Mouse (Mus musculus) MEL (cell line): ENCODE measurements at regions not wholly inside any gene's neighbourhood (a gene's known extent, or its start where the extent isn't known, plus 50 kb on each side); places are given as distances from the start of the nearest gene placed in this dataset.

Experiments
- DNase-seq: peaks from one replicate; pipeline ENCODE4 v3.0.0; 2011; ENCODE audit warnings: low read depth, low spot score
- H3K27ac ChIP-seq: 2 replicates; pipeline ENCODE4 v1.5.1; 2012; ENCODE audit warnings: low read depth, mild to moderate bottlenecking, control low read depth, low read length, moderate library complexity; ENCODE audit not compliant: control insufficient read depth
- H3K27me3 ChIP-seq, 2 experiments: fragments of 150-350 bp in 1 of 2; sonication (generic) in 1 of 2; 2 replicates each; pipeline ENCODE4 v1.6.1; 2012; ENCODE audit warnings: low read length in 2 of 2, mild to moderate bottlenecking in 2 of 2, improper control_type of control experiment in 1 of 2, moderate library complexity in 1 of 2; ENCODE audit not compliant: insufficient read depth in 2 of 2, control insufficient read depth in 1 of 2
- H3K36me3 ChIP-seq, 2 experiments: 2 replicates each; pipeline ENCODE4 v1.6.1; 2012 to 2014; ENCODE audit warnings: low read length in 2 of 2, improper control_type of control experiment in 1 of 2, inconsistent platforms in 1 of 2, mild to moderate bottlenecking in 1 of 2; ENCODE audit not compliant: insufficient read depth in 2 of 2, control insufficient read depth in 1 of 2
- H3K4me1 ChIP-seq, 2 experiments: fragments of 150-350 bp in 1 of 2; sonication (generic) in 1 of 2; 2 replicates each; pipeline ENCODE4 v1.6.1; 2012; ENCODE audit warnings: low read length in 2 of 2, improper control_type of control experiment in 1 of 2, mild to moderate bottlenecking in 1 of 2; ENCODE audit not compliant: insufficient read depth in 2 of 2, control insufficient read depth in 1 of 2
- H3K4me3 ChIP-seq, 2 experiments: fragments of 150-350 bp in 1 of 2; sonication (generic) in 1 of 2; 2 replicates each; pipeline ENCODE4 v1.5.1; 2012; ENCODE audit warnings: low read depth in 2 of 2, low read length in 2 of 2, mild to moderate bottlenecking in 2 of 2, moderate library complexity in 2 of 2, control low read depth in 1 of 2, improper control_type of control experiment in 1 of 2; ENCODE audit not compliant: control insufficient read depth in 1 of 2, insufficient read depth in 1 of 2
- H3K79me2 ChIP-seq: 2 replicates; pipeline ENCODE4 v1.6.1; 2012; ENCODE audit warnings: mild to moderate bottlenecking, low read length, moderate library complexity; ENCODE audit not compliant: control insufficient read depth, poor library complexity, insufficient read depth
- H3K9ac ChIP-seq: 2 replicates; pipeline ENCODE4 v1.6.1; 2012; ENCODE audit warnings: low read depth, mild to moderate bottlenecking, control low read depth, low read length, moderate library complexity; ENCODE audit not compliant: control insufficient read depth, poor library complexity, severe bottlenecking
- H3K9me3 ChIP-seq: fragments of 150-350 bp; sonication (generic); replicated peaks from 2 replicates; pipeline ENCODE4 v1.6.1; 2012; ENCODE audit warnings: mild to moderate bottlenecking, low read length, improper control_type of control experiment, moderate library complexity; ENCODE audit not compliant: insufficient read depth
- BHLHE40 ChIP-seq: IDR thresholded peaks from 2 replicates; pipeline ENCODE4 v1.6.1; 2012; ENCODE audit warnings: low read depth, mild to moderate bottlenecking, inconsistent platforms, low read length, improper control_type of control experiment, borderline replicate concordance
- CHD1 ChIP-seq: IDR thresholded peaks from 2 replicates; pipeline ENCODE4 v1.6.1; 2012; ENCODE audit warnings: low read depth, mild to moderate bottlenecking, inconsistent platforms, low read length, improper control_type of control experiment
- E2F4 ChIP-seq: IDR thresholded peaks from 2 replicates; pipeline ENCODE4 v1.6.1; 2011; ENCODE audit warnings: low read depth, low read length, improper control_type of control experiment, borderline replicate concordance
- ELF1 ChIP-seq: IDR thresholded peaks from 2 replicates; pipeline ENCODE4 v1.6.1; 2014; ENCODE audit warnings: low read depth, mild to moderate bottlenecking, inconsistent platforms, low read length, improper control_type of control experiment, moderate library complexity
- GABPA ChIP-seq: IDR thresholded peaks from 2 replicates; pipeline ENCODE4 v1.6.1; 2012; ENCODE audit warnings: low read depth, mild to moderate bottlenecking, inconsistent platforms, low read length, improper control_type of control experiment, moderate library complexity
- GATA1 ChIP-seq: IDR thresholded peaks from 2 replicates; pipeline ENCODE4 v1.6.1; 2011; ENCODE audit warnings: low read depth, low read length, improper control_type of control experiment
- HCFC1 ChIP-seq: IDR thresholded peaks from 2 replicates; pipeline ENCODE4 v1.6.1; 2012; ENCODE audit warnings: low read depth, mild to moderate bottlenecking, inconsistent platforms, low read length, improper control_type of control experiment, moderate library complexity
- MAX ChIP-seq: IDR thresholded peaks from 2 replicates; pipeline ENCODE4 v1.6.1; 2011; ENCODE audit warnings: low read length, improper control_type of control experiment
- MYB ChIP-seq: IDR thresholded peaks from 2 replicates; pipeline ENCODE4 v1.6.1; 2011; ENCODE audit warnings: mild to moderate bottlenecking, low read depth, low read length, improper control_type of control experiment
- MYC ChIP-seq: IDR thresholded peaks from 2 replicates; pipeline ENCODE4 v1.6.1; 2011; ENCODE audit warnings: low read depth, mild to moderate bottlenecking, low read length, improper control_type of control experiment, moderate library complexity
- POLR2AphosphoS2 ChIP-seq: IDR thresholded peaks from 2 replicates; pipeline ENCODE4 v1.6.1; 2011; ENCODE audit warnings: low read length, improper control_type of control experiment
- POLR2AphosphoS5 ChIP-seq: IDR thresholded peaks from 2 replicates; pipeline ENCODE4 v1.6.1; 2012; ENCODE audit warnings: low read depth, borderline replicate concordance, mild to moderate bottlenecking, inconsistent platforms, low read length, moderate library complexity, mixed read lengths
- RAD21 ChIP-seq: IDR thresholded peaks from 2 replicates; pipeline ENCODE4 v1.6.1; 2011; ENCODE audit warnings: mild to moderate bottlenecking, low read depth, low read length, improper control_type of control experiment
- RCOR1 ChIP-seq: IDR thresholded peaks from 2 replicates; pipeline ENCODE4 v1.6.1; 2012; ENCODE audit warnings: low read depth, mild to moderate bottlenecking, inconsistent platforms, low read length, improper control_type of control experiment
- SIN3A ChIP-seq: IDR thresholded peaks from 2 replicates; pipeline ENCODE4 v1.6.1; 2012; ENCODE audit warnings: low read length, improper control_type of control experiment, inconsistent platforms
- SMC3 ChIP-seq: IDR thresholded peaks from 2 replicates; pipeline ENCODE4 v1.6.1; 2011; ENCODE audit warnings: low read depth, low read length, improper control_type of control experiment
- TAL1 ChIP-seq: IDR thresholded peaks from 2 replicates; pipeline ENCODE4 v1.6.1; 2012; ENCODE audit warnings: mild to moderate bottlenecking, inconsistent platforms, low read length, moderate library complexity, mixed read lengths
- UBTF ChIP-seq: IDR thresholded peaks from 2 replicates; pipeline ENCODE4 v1.6.1; 2012; ENCODE audit warnings: low read depth, mild to moderate bottlenecking, inconsistent platforms, low read length, improper control_type of control experiment, moderate library complexity, borderline replicate concordance; ENCODE audit not compliant: insufficient read depth
- USF1 ChIP-seq: IDR thresholded peaks from 2 replicates; pipeline ENCODE4 v1.6.1; 2014; ENCODE audit warnings: low read depth, mild to moderate bottlenecking, inconsistent platforms, low read length, improper control_type of control experiment, moderate library complexity
- ZC3H11A ChIP-seq: IDR thresholded peaks from 2 replicates; pipeline ENCODE4 v1.6.1; 2012; ENCODE audit warnings: low read depth, mild to moderate bottlenecking, inconsistent platforms, low read length, improper control_type of control experiment
- ZNF384 ChIP-seq: IDR thresholded peaks from 2 replicates; pipeline ENCODE4 v1.6.1; 2012; ENCODE audit warnings: low read depth, mild to moderate bottlenecking, inconsistent platforms, low read length, improper control_type of control experiment

- Histone ChIP-seq H3K27me3 (no peaks in the 10 kb centered on the region), H3K36me3 (no peaks in the 10 kb centered on the region), H3K4me1 (no peaks in the 10 kb centered on the region), H3K4me3 (no peak overlapping the region), H3K9ac (no peak overlapping the region), H3K27ac (no peak overlapping the region), H3K79me2 (no peaks in the 10 kb centered on the region), H3K9me3 (no peaks in the 10 kb centered on the region)
- DNase-seq = no peak
- TF ChIP-seq MYC (no peak), GATA1 (no peak)
Observed at GRCm38 (mm10) chr4:11876009-11876408, 105.1 kb downstream of the Gm10604 start.

- Histone ChIP-seq H3K4me3 (no peak overlapping the region), H3K9me3 (no peaks in the 10 kb centered on the region), H3K36me3 (no peaks in the 10 kb centered on the region), H3K79me2 (no peaks in the 10 kb centered on the region), H3K4me1 (no peaks in the 10 kb centered on the region), H3K27ac (no peak overlapping the region), H3K9ac (no peak overlapping the region), H3K27me3 (no peaks in the 10 kb centered on the region; a peak in 1 of 4 replicates)
- no peak for DNase-seq
- TF ChIP-seq HCFC1 (no peak), RCOR1 (no peak), TAL1 (no peak), BHLHE40 (no peak), POLR2AphosphoS5 (no peak), MAX (no peak), ZC3H11A (no peak), SMC3 (no peak), SIN3A (no peak), UBTF (no peak), CHD1 (no peak), POLR2AphosphoS2 (no peak), GABPA (no peak), E2F4 (no peak), MYC (no peak), ELF1 (no peak), USF1 (no peak), ZNF384 (no peak), RAD21 (no peak), MYB (no peak)
Observed at GRCm38 (mm10) chr4:11874586-11875264, 106.3 kb downstream of the Gm10604 start.
